In genomic region chr7:83695449-83696212, GRCm38 (mm10) we compare ENCODE assay signal across 8 mouse cellular contexts. TPM values are rescaled to one million over a fixed set of nuclear protein-coding genes. Genes with fewer than 3 reads are reported as not detected.
DNase-seq lines count a peak whose midpoint lies in the region; ATAC-seq lines count a peak whose summit lies in the region.

No protein-coding gene starts in this region.

- H3K9ac ChIP-seq in forebrain, embryonic 15.5 days (replicated peaks) = no peak overlapping the region
- no peak overlapping the region for H3K9ac ChIP-seq in forebrain, embryonic 16.5 days (replicated peaks; ENCODE audit: low read depth, low read length)
- no peak overlapping the region for H3K9ac ChIP-seq in liver, embryonic 12.5 days

- H3K4me1 ChIP-seq in forebrain, embryonic 15.5 days = no peaks in the 10 kb centered on the region
- H3K4me1 ChIP-seq in forebrain, embryonic 16.5 days (replicated peaks; ENCODE audit: control insufficient read depth, insufficient read depth, low read length) = no peaks in the 10 kb centered on the region
- no peaks in the 10 kb centered on the region for H3K4me1 ChIP-seq in liver, embryonic 12.5 days

- 31% methylated on average over 6 of the region's 6 CpGs for WGBS in forebrain, embryonic 15.5 days
- WGBS in forebrain, embryonic 16.5 days = 32% methylated on average over 6 of the region's 6 CpGs
- 23% methylated on average over 6 of the region's 6 CpGs for WGBS in liver, embryonic 12.5 days (ENCODE audit: insufficient replicate concordance)

- ATAC-seq in forebrain, embryonic 15.5 days (replicated peaks) = 0 out of 2 replicates have a peak, but pooled peaks have one; percentile 11
- ATAC-seq in forebrain, embryonic 16.5 days = no peak
- no peak for ATAC-seq in liver, embryonic 12.5 days
- peak; percentile 60 for ATAC-seq in CD4-positive, CD25-positive, alpha-beta regulatory T cell, adult 4 months
- ATAC-seq in megakaryocyte, adult 5-6 weeks (ENCODE audit: poor library complexity, severe bottlenecking) = peak; percentile 60

- H3K27ac ChIP-seq in forebrain, embryonic 15.5 days (replicated peaks) = no peak overlapping the region
- no peak overlapping the region for H3K27ac ChIP-seq in forebrain, embryonic 16.5 days (ENCODE audit: low read length)
- no peak overlapping the region for H3K27ac ChIP-seq in liver, embryonic 12.5 days

- no peaks in the 10 kb centered on the region for H3K9me3 ChIP-seq in forebrain, embryonic 15.5 days
- H3K9me3 ChIP-seq in forebrain, embryonic 16.5 days (ENCODE audit: control insufficient read depth, low read length) = no peaks in the 10 kb centered on the region
- no peaks in the 10 kb centered on the region for H3K9me3 ChIP-seq in liver, embryonic 12.5 days (replicated peaks)

- no peaks in the 10 kb centered on the region for H3K36me3 ChIP-seq in forebrain, embryonic 15.5 days
- H3K36me3 ChIP-seq in forebrain, embryonic 16.5 days (ENCODE audit: control insufficient read depth, insufficient read depth) = no peaks in the 10 kb centered on the region
- no peaks in the 10 kb centered on the region for H3K36me3 ChIP-seq in liver, embryonic 12.5 days

- peak; percentile 51 for DNase-seq in liver
- DNase-seq in embryo, embryonic 10 days (ENCODE audit: low spot score) = peak; percentile 69
- no peak for DNase-seq in Muller cell, postnatal 12 days (ENCODE audit: inconsistent ontology term)

- no peak overlapping the region for H3K4me3 ChIP-seq in forebrain, embryonic 15.5 days
- H3K4me3 ChIP-seq in forebrain, embryonic 16.5 days (replicated peaks; ENCODE audit: low read length) = no peak overlapping the region
- no peak overlapping the region for H3K4me3 ChIP-seq in liver, embryonic 12.5 days

- H3K27me3 ChIP-seq in forebrain, embryonic 15.5 days = no peaks in the 10 kb centered on the region
- no peaks in the 10 kb centered on the region for H3K27me3 ChIP-seq in forebrain, embryonic 16.5 days (replicated peaks; ENCODE audit: control insufficient read depth, insufficient read depth, low read length)
- H3K27me3 ChIP-seq in liver, embryonic 12.5 days (replicated peaks) = no peaks in the 10 kb centered on the region

- no peak overlapping the region for H3K4me2 ChIP-seq in forebrain, embryonic 15.5 days (replicated peaks)
- no peak overlapping the region for H3K4me2 ChIP-seq in forebrain, embryonic 16.5 days (ENCODE audit: low read length)
- H3K4me2 ChIP-seq in liver, embryonic 12.5 days = no peak overlapping the region

RNA-seq across cellular contexts. Expression of gene Il16, which starts 49.9 kb away (rescaled TPM):
- 0.98 and 1.0 TPM in 2 replicates for polyA plus RNA-seq in forebrain, embryonic 15.5 days (2015; fragmentation: Nextera tagmentation; extraction: Ambion mirVana)
- 0.90 and 1.5 TPM in 2 replicates for polyA plus RNA-seq in forebrain, embryonic 16.5 days (2015; fragmentation: Nextera tagmentation; extraction: Ambion mirVana)
- polyA plus RNA-seq in liver, embryonic 12.5 days (2016; fragmentation: Nextera tagmentation; extraction: Ambion mirVana) = 4.7 and 5.2 TPM in 2 replicates
- polyA plus RNA-seq in CD4-positive, CD25-positive, alpha-beta regulatory T cell, adult 4 months (2017; shearing (Covaris generic)) = 100 to 1,000 TPM; 307 to 504 TPM
- 38.8 and 42.2 TPM in 2 replicates for total RNA-seq in megakaryocyte, adult 5-6 weeks (2015)
- total RNA-seq in megakaryocyte, adult 5-6 weeks (2017) = 128 TPM in 2 replicates

Comparison
In these comparisons a context has a peak if more than half of its experiments do, and no peak if none do; other contexts are left out.
1. ATAC-seq: peak in forebrain, embryonic 15.5 days (single experiment), CD4-positive, CD25-positive, alpha-beta regulatory T cell, adult 4 months (single experiment) and megakaryocyte, adult 5-6 weeks (single experiment); none in forebrain, embryonic 16.5 days (single experiment) and liver, embryonic 12.5 days (single experiment).
2. RNA of gene Il16, which starts 49.9 kb away (polyA plus RNA-seq): 307 to 504 TPM in CD4-positive, CD25-positive, alpha-beta regulatory T cell, adult 4 months; 4.7 to 5.2 TPM in liver, embryonic 12.5 days, 0.98 to 1.0 TPM in forebrain, embryonic 15.5 days and 0.90 to 1.5 TPM in forebrain, embryonic 16.5 days; every median in the first group is over 10 times any median in the second.